Comparison of ENCODE assay signal across 26 mouse cellular contexts in the genomic region with DNA sequence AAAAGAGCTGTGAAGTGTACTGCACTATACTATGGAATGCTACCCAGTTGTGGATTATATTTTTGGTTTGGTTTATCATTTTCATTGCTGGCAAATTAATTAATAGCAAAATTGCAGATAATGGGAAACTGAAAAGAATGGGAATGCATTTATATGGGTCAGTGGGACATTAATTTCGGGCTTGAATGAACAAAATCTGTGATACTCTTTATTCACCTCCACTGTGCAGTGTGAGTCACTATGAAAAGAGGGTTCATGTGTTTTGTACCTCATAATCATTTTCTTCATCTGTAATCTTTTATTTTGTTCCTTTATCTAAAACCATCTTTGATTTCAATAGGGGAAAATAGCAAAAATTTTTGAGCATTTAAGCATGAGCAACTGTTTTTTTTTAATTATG.
"Had no signal": no experiment of that assay in that cellular context is flagged by ENCODE, and none has a peak within 500 bp of the region (broad histone marks: within the 10 kb centered on the region; RNA-seq: fewer than 3 reads in every experiment).

No protein-coding gene starts in this region.

- H3K36me3 ChIP-seq: embryonic facial prominence, embryonic 10.5 days; embryonic facial prominence, embryonic 12.5 days; embryonic facial prominence, embryonic 13.5 days; embryonic facial prominence, embryonic 15.5 days; forebrain, embryonic 10.5 days; forebrain, embryonic 12.5 days; forebrain, embryonic 15.5 days had no signal

- H3K4me1 ChIP-seq: embryonic facial prominence, embryonic 10.5 days; embryonic facial prominence, embryonic 12.5 days; embryonic facial prominence, embryonic 13.5 days; embryonic facial prominence, embryonic 15.5 days; forebrain, embryonic 10.5 days; forebrain, embryonic 12.5 days; forebrain, embryonic 13.5 days; forebrain, embryonic 15.5 days had no signal

- H3K27ac ChIP-seq: embryonic facial prominence, embryonic 10.5 days; embryonic facial prominence, embryonic 12.5 days; embryonic facial prominence, embryonic 13.5 days; embryonic facial prominence, embryonic 15.5 days; forebrain, embryonic 10.5 days; forebrain, embryonic 12.5 days; forebrain, embryonic 13.5 days; forebrain, embryonic 15.5 days; gastrocnemius, adult 2 months; heart, adult 2 months had no signal

- H3K27me3 ChIP-seq: embryonic facial prominence, embryonic 12.5 days; embryonic facial prominence, embryonic 13.5 days; embryonic facial prominence, embryonic 15.5 days; forebrain, embryonic 12.5 days; forebrain, embryonic 13.5 days; forebrain, embryonic 15.5 days had no signal

- DNase-seq: cerebellum, adult 8-10 months; cerebellum, adult 9-10 months; cerebellum, adult 9-11 months; cerebellum, postnatal 10 days; cerebellum, postnatal 14 days; cerebellum, postnatal 25 days; cerebellum, postnatal 36 days; embryo, embryonic 11 days; forebrain, postnatal 0 days; gastrocnemius, adult 2 months; gastrocnemius, postnatal 10 days; gastrocnemius, postnatal 14 days; gastrocnemius, postnatal 25 days; gastrocnemius, postnatal 36 days; heart, adult 11 months; heart, adult 18-20 months; heart, adult 2 months had no signal

- H3K9me3 ChIP-seq: embryonic facial prominence, embryonic 10.5 days; embryonic facial prominence, embryonic 12.5 days; embryonic facial prominence, embryonic 13.5 days; embryonic facial prominence, embryonic 15.5 days; forebrain, embryonic 10.5 days; forebrain, embryonic 12.5 days; forebrain, embryonic 13.5 days; forebrain, embryonic 15.5 days had no signal

- H3K4me3 ChIP-seq: embryonic facial prominence, embryonic 10.5 days; embryonic facial prominence, embryonic 12.5 days; embryonic facial prominence, embryonic 13.5 days; embryonic facial prominence, embryonic 15.5 days; erythroblast, embryonic 14.5 days; forebrain, embryonic 10.5 days; forebrain, embryonic 12.5 days; forebrain, embryonic 13.5 days; forebrain, embryonic 15.5 days; gastrocnemius, adult 2 months; heart, adult 2 months had no signal
